Mouse (Mus musculus) midbrain, embryonic 14.5 days (tissue): ENCODE results near the gene Btg1-ps1. TPM values are rescaled to one million over a fixed set of nuclear protein-coding genes. Genes with fewer than 3 reads are reported as not detected.
"Not testable (repeated sequence)": the region's sequence is repeated elsewhere in the genome, so short reads cannot be mapped to it uniquely, and the experiment has no call there.

ENCODE experiments used
- ATAC-seq: fragments of 200-750 bp; cut with Nextera tagmentation; 2 replicates; pipeline ENCODE4 v1.8.0; 2017; ENCODE audit warnings: moderate number of reproducible peaks, moderate library complexity; ENCODE audit not compliant: low FRiP score, low TSS enrichment
- DNase-seq: peaks from one replicate; pipeline ENCODE4 v3.0.0-alpha.2; 2015
- H3K27ac ChIP-seq: fragments of 300-500 bp; sonication (generic); replicated peaks from 2 replicates; pipeline ENCODE4 v1.5.1; 2014; ENCODE audit warnings: mild to moderate bottlenecking, low read depth, low read length, moderate library complexity
- H3K27me3 ChIP-seq: fragments of 300-500 bp; sonication (generic); 2 replicates; pipeline ENCODE4 v1.6.1; 2014; ENCODE audit warnings: low read length, control low read depth, mixed read lengths; ENCODE audit not compliant: control insufficient read depth, insufficient read depth
- H3K36me3 ChIP-seq: fragments of 300-500 bp; sonication (generic); 2 replicates; pipeline ENCODE4 v1.6.1; 2014; ENCODE audit warnings: low read length, control low read depth; ENCODE audit not compliant: control insufficient read depth, insufficient read depth
- H3K4me1 ChIP-seq: fragments of 300-500 bp; sonication (generic); 2 replicates; pipeline ENCODE4 v1.6.1; 2014; ENCODE audit warnings: mild to moderate bottlenecking, antibody characterized with exemption, low read length, control low read depth; ENCODE audit not compliant: control insufficient read depth, insufficient read depth
- H3K4me2 ChIP-seq: fragments of 300-500 bp; sonication (generic); 2 replicates; pipeline ENCODE4 v1.6.1; 2014; ENCODE audit warnings: mild to moderate bottlenecking, low read length, moderate library complexity
- H3K4me3 ChIP-seq: fragments of 300-500 bp; sonication (generic); replicated peaks from 2 replicates; pipeline ENCODE4 v1.5.1; 2014; ENCODE audit warnings: low read depth, low read length
- H3K9ac ChIP-seq: fragments of 300-500 bp; sonication (generic); replicated peaks from 2 replicates; pipeline ENCODE4 v1.6.1; 2014; ENCODE audit warnings: mild to moderate bottlenecking, low read length, moderate library complexity
- H3K9me3 ChIP-seq: fragments of 300-500 bp; sonication (generic); 2 replicates; pipeline ENCODE4 v1.6.1; 2016; ENCODE audit warnings: low read length, control low read depth, mixed read lengths; ENCODE audit not compliant: control insufficient read depth
- WGBS: fragments of 180-500 bp; shearing (Covaris S2); extraction: QIAGEN DNeasy Blood & Tissue Kit; methylation state at CpG from one replicate; pipeline ENCODE4 v1.1.7; 2014; 5-methylcytosine and 5-hydroxymethylcytosine counted together
- polyA plus RNA-seq: library from polyadenylated mRNA; unstranded; fragments of >200 nt; fragmentation: Nextera tagmentation; extraction: Ambion mirVana; gene quantifications from 2 replicates; pipeline ENCODE4 v1.2.1, GENCODE M21; 2014

Btg1-ps1 gene
- not detected in 2 replicates for polyA plus RNA-seq

DNA sequence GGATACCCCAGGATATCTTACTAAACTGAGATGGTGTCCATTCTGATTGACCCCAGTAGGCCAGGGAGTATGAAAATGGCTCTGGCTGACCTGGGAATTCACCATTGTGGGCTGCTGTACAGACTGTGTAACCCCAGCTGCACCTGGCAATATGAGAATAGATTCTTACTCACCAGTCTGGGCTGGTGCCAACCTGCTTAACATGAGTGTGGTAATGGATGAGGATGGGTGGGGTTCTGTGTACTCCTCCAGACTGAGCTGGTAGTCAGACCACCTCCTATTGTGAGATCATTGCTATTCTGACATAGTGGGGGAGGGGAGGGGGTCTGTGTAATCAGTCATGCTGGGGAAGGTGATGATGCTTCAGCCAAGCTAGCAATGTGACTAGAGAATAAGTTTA, at the start of gene Btg1-ps1:
Gene Btg1-ps1 (minus strand): TSS at position 219 of the 400 bp plus-strand sequence.
- H3K9ac ChIP-seq, H3K27ac ChIP-seq, H3K27me3 ChIP-seq, H3K4me2 ChIP-seq, DNase-seq, H3K4me1 ChIP-seq, ATAC-seq, H3K36me3 ChIP-seq, H3K4me3 ChIP-seq, H3K9me3 ChIP-seq: not testable (repeated sequence)

DNA sequence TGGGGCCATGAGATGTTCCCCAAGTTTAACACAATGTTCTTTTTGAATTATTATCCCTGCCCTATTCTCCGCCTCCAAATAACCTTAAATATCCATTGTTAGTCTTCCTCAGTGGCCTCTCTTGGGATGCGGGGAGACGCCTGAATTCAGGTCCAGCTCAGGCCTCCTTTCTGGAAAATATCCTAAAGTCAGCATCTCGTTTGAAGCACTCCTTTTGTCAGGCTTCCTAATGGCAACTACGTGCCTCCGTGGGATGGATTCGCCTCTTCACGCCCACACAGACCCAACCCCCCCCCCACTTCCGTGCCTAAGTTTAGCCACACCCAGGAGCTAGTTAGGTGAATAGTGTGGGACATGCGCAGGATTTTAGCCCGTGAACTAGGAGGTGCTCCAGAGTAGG, 47.6 kb upstream of the Btg1-ps1 start, which contains the start of gene Rhox10:
Gene Rhox10 (plus strand): TSS at position 301 of the 400 bp plus-strand sequence.
- Histone ChIP-seq H3K9me3 (no peaks in the 10 kb centered on the region), H3K27ac (no peak within 1 kb of the TSS), H3K4me3 (no peak within 1 kb of the TSS), H3K4me2 (no peak within 1 kb of the TSS), H3K9ac (no peak within 1 kb of the TSS), H3K36me3 (no peaks in the 10 kb centered on the region), H3K27me3 (no peaks in the 10 kb centered on the region), H3K4me1 (no peaks in the 10 kb centered on the region)
- WGBS, result 87% methylated on average over 11 of the region's 11 CpGs
- ATAC-seq (no peak), DNase-seq (no peak)

DNA sequence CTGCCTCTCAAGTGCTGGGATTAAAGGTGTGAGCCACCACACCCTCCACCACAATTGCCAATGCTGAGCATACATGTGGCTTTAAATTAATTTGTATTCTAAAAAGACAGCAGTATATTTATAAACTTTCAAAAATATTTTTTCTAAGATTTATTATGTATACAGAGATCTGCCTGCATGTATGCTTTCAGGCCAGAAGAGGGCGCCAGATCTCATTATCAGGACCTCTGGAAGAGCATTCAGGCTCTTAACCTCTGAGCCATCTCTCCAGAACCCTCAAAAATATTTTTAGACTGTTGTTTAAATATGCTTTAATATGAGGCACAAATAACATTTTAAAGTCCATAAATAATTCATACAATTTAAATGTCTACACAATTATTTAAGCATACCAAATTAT, 42.9 kb upstream of the Btg1-ps1 start:
- Histone ChIP-seq H3K9me3 (no peaks in the 10 kb centered on the region), H3K36me3 (no peaks in the 10 kb centered on the region), H3K4me1 (no peaks in the 10 kb centered on the region), H3K4me2 (no peak overlapping the region), H3K9ac (no peak overlapping the region), H3K27me3 (no peaks in the 10 kb centered on the region), H3K4me3 (no peak overlapping the region), H3K27ac (no peak overlapping the region)
- WGBS, result 0% methylated on average over 1 of the region's 1 CpGs
- ATAC-seq, result no peak
- DNase-seq, result peak; percentile 64

DNA sequence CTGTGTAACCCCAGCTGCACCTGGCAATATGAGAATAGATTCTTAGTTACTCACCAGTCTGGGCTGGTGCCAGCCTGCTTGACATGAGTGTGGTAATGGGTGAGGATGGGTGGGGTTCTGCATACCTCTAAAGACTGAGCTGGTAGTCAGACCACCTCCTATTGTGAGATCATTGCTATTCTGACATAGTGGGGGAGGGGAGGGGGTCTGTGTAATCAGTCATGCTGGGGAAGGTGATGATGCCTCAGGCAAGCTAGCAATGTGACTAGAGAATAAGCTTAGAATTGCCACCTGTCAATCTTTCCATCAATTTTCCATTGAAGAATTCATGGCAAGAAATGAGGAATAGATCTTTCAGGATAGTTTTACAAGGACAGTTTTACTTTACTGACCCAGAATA, 24.4 kb upstream of the Btg1-ps1 start, which contains the start of gene Btg1-ps2:
Gene Btg1-ps2 (minus strand): TSS at position 101 of the 400 bp plus-strand sequence.
- not testable (repeated sequence) for DNase-seq, ATAC-seq, H3K27me3 ChIP-seq, H3K4me2 ChIP-seq, H3K9me3 ChIP-seq, H3K9ac ChIP-seq, H3K27ac ChIP-seq, H3K4me1 ChIP-seq, H3K36me3 ChIP-seq, H3K4me3 ChIP-seq

DNA sequence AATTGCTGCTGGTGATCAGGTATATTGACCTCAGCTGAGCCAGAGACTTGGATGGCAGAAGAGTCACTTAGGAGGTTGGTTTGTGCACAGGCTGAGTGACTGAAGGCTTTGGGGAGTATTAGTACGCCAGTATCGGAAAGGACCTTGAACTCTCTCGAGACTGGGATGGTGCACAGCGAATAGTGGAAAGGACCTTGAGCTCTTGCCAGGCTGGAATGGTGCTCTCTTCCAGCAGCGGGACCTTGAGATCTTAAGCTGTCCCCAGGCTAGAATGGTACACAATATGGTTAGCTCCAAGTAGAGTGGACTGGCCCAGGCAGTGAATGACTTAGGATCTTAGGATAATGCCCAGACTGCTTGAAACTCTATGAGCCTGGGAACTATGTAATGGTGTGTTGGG, 21.1 kb upstream of the Btg1-ps1 start:
- Histone ChIP-seq H3K27me3 (no peaks in the 10 kb centered on the region), H3K4me3 (no peak overlapping the region), H3K4me1 (no peaks in the 10 kb centered on the region), H3K9ac (no peak overlapping the region), H3K9me3 (no peaks in the 10 kb centered on the region), H3K27ac (no peak overlapping the region), H3K36me3 (no peaks in the 10 kb centered on the region), H3K4me2 (no peak overlapping the region)
- no peak for DNase-seq
- WGBS, result 89% methylated on average over 5 of the region's 5 CpGs
- ATAC-seq, result no peak

DNA sequence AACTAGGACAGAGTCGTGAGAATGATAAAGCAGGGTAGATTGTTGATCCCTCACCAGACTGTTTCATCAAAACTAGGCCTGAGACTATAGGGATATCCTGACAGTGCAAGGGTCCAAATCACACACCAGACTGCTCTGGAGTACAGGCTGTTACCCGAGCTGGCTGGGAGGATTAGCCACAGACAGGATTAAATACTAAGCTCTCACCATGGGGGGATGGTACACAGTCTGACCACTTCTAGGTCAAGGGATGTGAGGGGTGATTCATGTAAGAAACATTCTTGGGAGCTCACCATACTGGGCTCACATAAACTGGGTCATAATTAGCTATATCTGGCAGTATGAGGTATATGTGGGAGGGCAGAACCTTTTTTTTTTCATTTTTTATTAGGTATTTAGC, 15.2 kb upstream of the Btg1-ps1 start:
- H3K27ac ChIP-seq, result no peak overlapping the region

DNA sequence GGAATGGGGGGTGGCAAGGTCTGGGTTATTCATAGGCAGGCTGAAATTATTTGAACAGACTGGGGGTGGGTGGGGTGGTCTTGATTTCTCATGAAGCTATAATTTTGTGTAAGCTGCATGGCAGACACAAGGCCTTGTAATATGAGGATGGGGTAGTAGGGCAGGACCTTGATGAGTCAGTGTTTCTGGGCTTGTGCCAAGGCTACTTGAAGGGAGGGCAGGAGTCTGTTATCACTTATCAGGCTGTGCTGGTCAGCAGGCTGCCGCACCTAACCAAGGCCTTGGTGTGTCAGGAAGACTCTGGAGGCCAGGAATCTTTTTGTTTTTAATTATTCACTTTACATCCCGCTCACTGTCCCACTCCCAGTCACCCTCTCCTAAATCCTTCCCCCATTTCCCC, 9.9 kb downstream of the Btg1-ps1 start:
- DNase-seq (no peak), ATAC-seq (no peak)
- Histone ChIP-seq H3K36me3 (no peaks in the 10 kb centered on the region), H3K4me1 (no peaks in the 10 kb centered on the region), H3K27me3 (no peaks in the 10 kb centered on the region), H3K27ac (no peak overlapping the region), H3K9ac (no peak overlapping the region), H3K9me3 (no peaks in the 10 kb centered on the region), H3K4me2 (no peak overlapping the region), H3K4me3 (no peak overlapping the region)
- 66% methylated on average over 2 of the region's 2 CpGs for WGBS

More for the DNA sequence above, 15.2 kb upstream of the Btg1-ps1 start:
- no peaks in the 10 kb centered on the region for H3K4me1 ChIP-seq
- no peaks in the 10 kb centered on the region for H3K36me3 ChIP-seq
- no peak for ATAC-seq
- H3K4me3 ChIP-seq, result no peak overlapping the region
- H3K9me3 ChIP-seq, result no peaks in the 10 kb centered on the region
- no peaks in the 10 kb centered on the region for H3K27me3 ChIP-seq
- no peak overlapping the region for H3K9ac ChIP-seq
- H3K4me2 ChIP-seq, result no peak overlapping the region
- DNase-seq, result no peak
- WGBS, result 43% methylated on average over 2 of the region's 2 CpGs

Other genes starting within 250 kb of the Btg1-ps1 start
- gene Rhox5, start 214.0 kb downstream of the Btg1-ps1 start, polyA plus RNA-seq, result 0.38 TPM in 1 of 2 replicates, not detected in the other
- not detected in 2 replicates for gene Rhox6, start 191.9 kb downstream of the Btg1-ps1 start, polyA plus RNA-seq
- gene Rhox7a, start 187.1 kb downstream of the Btg1-ps1 start, polyA plus RNA-seq, result not detected in 2 replicates
- gene Rhox8, start 139.9 kb downstream of the Btg1-ps1 start, polyA plus RNA-seq, result 0.30 TPM in 1 of 2 replicates, not detected in the other
- gene Rhox7b, start 121.6 kb downstream of the Btg1-ps1 start, polyA plus RNA-seq, result not detected in 2 replicates
- not detected in 2 replicates for gene Rhox9, start 117.0 kb downstream of the Btg1-ps1 start, polyA plus RNA-seq
- not detected in 2 replicates for gene Btg1-ps2, start 24.3 kb upstream of the Btg1-ps1 start, polyA plus RNA-seq
- not detected in 2 replicates for gene Rhox10, start 47.7 kb upstream of the Btg1-ps1 start, polyA plus RNA-seq
- gene Rhox11, start 66.3 kb upstream of the Btg1-ps1 start, polyA plus RNA-seq, result not detected in 2 replicates
- not detected in 2 replicates for gene Rhox12, start 92.1 kb upstream of the Btg1-ps1 start, polyA plus RNA-seq
- gene Rhox13, start 102.4 kb upstream of the Btg1-ps1 start, polyA plus RNA-seq, result not detected in 2 replicates
- gene Zbtb33, start 171.0 kb upstream of the Btg1-ps1 start, polyA plus RNA-seq, result 10.6 and 10.8 TPM in 2 replicates
- 25.0 and 26.2 TPM in 2 replicates for gene Tmem255a, start 233.6 kb upstream of the Btg1-ps1 start, polyA plus RNA-seq